Mouse (Mus musculus): ENCODE measurements around the gene Nudt10.

DNA sequence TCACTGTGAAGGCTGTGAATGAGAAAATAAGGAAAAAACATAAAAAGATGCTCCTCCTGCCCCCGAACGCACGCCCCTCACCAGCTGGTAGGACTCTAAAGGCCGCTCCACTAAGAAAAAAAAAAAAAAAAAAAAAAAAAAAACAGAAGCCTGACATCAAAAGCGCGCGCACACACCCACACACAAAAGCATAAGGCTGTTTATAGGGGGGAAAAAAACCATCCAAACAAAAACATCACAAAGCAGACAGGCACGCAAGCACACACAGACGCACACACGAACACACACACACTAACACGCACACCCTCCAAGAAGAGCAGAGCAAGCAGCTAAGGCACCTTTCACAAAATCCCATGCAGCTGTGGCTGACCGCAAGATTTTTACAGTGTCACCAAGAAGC is 1.1 kb downstream of the Nudt10 start:
- TF ChIP-seq CTCF (IDR thresholded peaks at IDR 0.05; ENCODE audit: extremely low read depth, insufficient read depth, low read length) (no peak), POLR2A (IDR thresholded peaks at IDR 0.05; ENCODE audit: extremely low read depth, insufficient read depth, low read length) (no peak)

Measured in cortical plate, adult 2 months (tissue).